ENCODE assay signal across 16 mouse cellular contexts in genomic region chr6:118939626-118940025, GRCm38 (mm10).
"Had no signal": no experiment of that assay in that cellular context is flagged by ENCODE, and none has a peak within 500 bp of the region (broad histone marks: within the 10 kb centered on the region; RNA-seq: fewer than 3 reads in every experiment).

No protein-coding gene starts in this region.

- H3K9ac ChIP-seq: liver, embryonic 13.5 days; liver, postnatal 0 days; lung, embryonic 15.5 days; midbrain, embryonic 15.5 days; neural tube, embryonic 12.5 days had no signal

- H3K4me1 ChIP-seq: liver, embryonic 13.5 days; megakaryocyte, embryonic 14.5 days; midbrain, embryonic 15.5 days had no signal

- H3K9me3 ChIP-seq: limb, embryonic 10.5 days; liver, embryonic 13.5 days; lung, embryonic 15.5 days; megakaryocyte, embryonic 14.5 days; midbrain, embryonic 15.5 days; neural tube, embryonic 12.5 days had no signal

- H3K36me3 ChIP-seq: limb, embryonic 10.5 days; liver, embryonic 13.5 days; lung, embryonic 15.5 days; midbrain, embryonic 15.5 days; neural tube, embryonic 12.5 days had no signal

- H3K27me3 ChIP-seq: liver, embryonic 13.5 days; lung, embryonic 15.5 days; midbrain, embryonic 15.5 days; neural tube, embryonic 12.5 days had no signal

- H3K4me3 ChIP-seq: left cerebral cortex, adult 2 months; limb, embryonic 10.5 days; liver, embryonic 13.5 days; lung, embryonic 15.5 days; megakaryocyte, embryonic 14.5 days; midbrain, embryonic 15.5 days; neural tube, embryonic 12.5 days had no signal

- ATAC-seq: liver, postnatal 0 days; midbrain, embryonic 15.5 days had no signal

- H3K4me2 ChIP-seq: liver, embryonic 13.5 days; lung, embryonic 15.5 days; midbrain, embryonic 11.5 days; midbrain, embryonic 15.5 days; neural tube, embryonic 12.5 days had no signal

- DNase-seq: kidney, adult 9 months; kidney, postnatal 10 days; kidney, postnatal 4 days; liver, embryonic 13.5 days; liver, postnatal 0 days; right cerebral cortex, postnatal 25 days; thymus, postnatal 4 days had no signal

- H3K27ac ChIP-seq: limb, embryonic 10.5 days; liver, embryonic 13.5 days; lung, embryonic 15.5 days; macrophage; midbrain, embryonic 15.5 days; neural tube, embryonic 12.5 days; stomach, postnatal 0 days had no signal
